Mouse (Mus musculus) 3134 (cell line): ENCODE data around the gene Hhatl.

Source experiments
- DNase-seq: peaks from one replicate; pipeline ENCODE4 v3.0.0-alpha.2; 2011; ENCODE audit warnings: low spot score; ENCODE audit not compliant: insufficient read length; ENCODE audit errors: extremely low read depth

Gene Hhatl

DNA sequence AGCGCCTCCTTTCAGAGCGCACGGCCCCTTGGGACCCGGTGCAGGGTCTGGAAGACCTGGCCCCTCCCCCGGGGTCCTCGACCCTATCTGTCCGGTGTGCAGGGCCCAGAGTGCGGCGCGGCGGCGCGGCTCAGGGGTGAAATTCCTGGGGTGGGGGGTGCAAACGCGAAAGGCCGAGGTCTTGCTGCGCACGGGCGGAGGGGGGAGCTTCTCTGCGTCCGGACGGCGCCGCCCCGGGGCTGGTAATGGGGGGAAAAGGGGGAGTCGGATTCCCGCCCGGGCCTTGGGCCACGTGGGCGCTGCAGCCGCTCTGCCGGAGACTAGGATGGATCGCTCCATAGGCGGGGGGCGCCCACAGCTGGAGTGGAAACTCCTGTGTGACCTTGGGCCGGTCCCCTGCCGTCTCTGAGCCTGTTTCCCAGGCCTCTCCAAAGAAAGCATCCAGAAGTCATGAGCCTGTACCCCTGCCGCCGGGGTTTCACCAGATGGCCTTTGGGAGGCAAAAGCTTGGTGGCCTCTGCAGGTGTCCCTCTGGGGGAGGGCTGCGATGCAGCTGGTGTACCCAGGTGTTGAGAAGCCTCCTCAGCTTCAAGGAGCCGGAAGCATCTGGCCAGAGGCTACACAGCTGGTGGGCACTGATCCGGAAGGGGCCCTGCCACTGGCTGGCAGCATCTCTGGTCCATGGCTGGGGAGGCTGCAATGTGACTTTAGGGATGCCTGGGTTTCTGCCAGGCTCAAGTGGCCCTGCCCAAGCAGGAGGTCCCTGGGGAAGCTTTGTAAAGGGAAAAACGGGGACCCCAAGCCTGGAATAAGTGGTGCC is 31.8 kb downstream of the Hhatl start:
- DNase-seq, result peak; percentile 80

DNA sequence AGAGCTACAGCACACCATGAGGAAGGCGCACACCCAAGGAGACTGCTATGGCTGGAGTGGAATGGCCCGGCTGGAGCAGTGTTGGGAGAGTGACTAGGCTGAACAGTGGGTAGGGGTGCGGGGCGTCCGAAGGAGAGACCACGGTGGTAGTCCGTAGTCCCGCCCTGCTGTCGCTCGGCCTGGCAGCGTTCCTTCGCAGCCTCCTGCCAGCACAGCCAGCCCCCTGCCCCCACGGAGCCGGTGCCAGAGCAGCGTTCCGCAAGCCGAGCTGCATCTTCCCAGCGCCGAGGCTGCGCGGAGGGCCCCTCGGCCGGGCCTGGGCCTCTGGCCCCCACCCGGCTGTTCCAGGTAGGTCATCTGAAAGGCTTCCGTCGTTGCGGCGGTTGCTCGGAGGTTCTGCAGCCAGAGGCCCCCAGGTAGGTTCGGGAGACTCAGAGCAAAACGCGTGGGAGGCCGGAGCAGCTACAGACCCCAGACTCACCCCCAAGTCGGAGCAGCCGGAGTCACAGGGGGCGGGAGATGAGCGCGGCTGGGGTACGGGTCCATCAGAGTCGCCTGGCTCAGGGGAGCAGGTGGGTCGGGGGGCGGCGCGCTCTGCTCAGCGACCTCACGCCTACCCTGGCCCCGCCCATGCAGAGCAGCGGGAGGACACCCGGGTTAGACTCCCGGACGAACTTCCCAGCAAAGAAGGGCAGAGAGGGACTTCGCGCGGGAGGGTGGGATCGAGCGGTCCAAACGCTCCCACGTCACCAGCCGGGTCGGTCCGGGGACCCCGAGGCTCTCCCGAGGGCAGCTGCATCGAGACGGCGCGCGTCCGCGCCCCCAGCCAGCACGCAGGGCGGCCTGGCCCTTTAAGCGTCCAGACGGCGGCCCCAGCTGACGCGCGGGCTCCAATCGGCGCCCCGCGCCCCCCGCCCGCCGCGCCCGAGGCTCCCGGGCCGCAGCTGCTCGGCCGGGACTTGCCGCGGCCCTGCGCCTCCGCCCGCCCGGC is 32.9 kb downstream of the Hhatl start, which contains the start of gene Zfp651:
Gene Zfp651, plus strand, starts transcription at position 240 of the 991 bp plus-strand sequence.
- peak; percentile 78 for DNase-seq

DNA sequence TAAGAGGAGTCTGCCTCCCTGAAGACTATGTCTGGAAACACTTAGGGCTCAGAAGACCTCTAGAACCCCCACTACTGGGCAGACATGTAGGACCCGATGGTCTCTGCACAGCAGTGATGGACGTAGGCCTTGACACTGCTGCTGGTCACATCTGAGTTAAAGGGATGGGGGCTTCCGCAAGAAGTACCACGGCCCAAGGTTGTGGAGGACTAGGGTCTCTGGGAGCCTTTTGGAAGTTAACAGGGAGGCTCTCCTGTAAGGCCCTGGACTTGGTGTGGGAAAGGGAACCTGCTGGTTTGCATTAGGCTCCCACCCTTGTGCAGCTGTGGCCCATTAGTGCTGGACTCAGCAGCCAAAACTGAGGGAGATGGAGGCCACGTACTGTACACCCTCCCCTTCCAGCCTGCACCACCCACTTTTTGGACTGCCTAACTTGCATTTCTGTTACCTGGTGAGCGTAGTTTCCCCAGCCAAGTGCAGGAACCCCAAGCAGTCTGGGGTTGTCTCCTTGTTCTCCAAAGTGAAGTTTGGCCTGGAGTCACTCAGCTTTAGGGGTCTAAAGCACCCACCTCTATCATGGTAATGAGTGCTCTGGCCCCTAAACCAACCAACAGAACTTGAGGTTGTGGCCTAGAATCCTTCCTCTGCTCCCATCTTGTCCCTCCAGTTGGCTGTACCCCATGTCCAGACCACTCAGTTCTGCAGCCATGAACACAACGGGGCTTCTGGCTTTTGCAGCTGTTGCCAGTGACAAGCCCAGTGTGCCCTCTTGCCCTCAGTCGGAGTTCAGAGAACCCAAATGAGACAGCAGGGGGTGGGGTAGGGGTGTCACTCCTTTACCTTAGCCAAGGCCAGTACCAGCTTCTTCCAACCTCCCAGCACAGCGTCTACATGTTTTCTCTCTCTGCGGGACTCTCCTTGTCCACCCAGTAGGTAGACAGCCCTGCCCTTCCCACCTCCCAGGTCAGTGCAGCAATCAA is 34.2 kb downstream of the Hhatl start:
- no peak for DNase-seq

- no peak for DNase-seq
These were observed 34.9 kb downstream of the Hhatl start for GRCm38 (mm10) chr9:121757432-121757831.

GRCm38 (mm10) chr9:121756785-121757184 is 35.5 kb downstream of the Hhatl start:
- no peak for DNase-seq

GRCm38 (mm10) chr9:121754624-121755023 is 37.7 kb downstream of the Hhatl start:
- DNase-seq, result no peak

- DNase-seq, result no peak
These were observed 39.5 kb downstream of the Hhatl start for GRCm38 (mm10) chr9:121752774-121753173.

- no peak for DNase-seq
These were observed 48.3 kb downstream of the Hhatl start for GRCm38 (mm10) chr9:121744051-121744450.

DNA sequence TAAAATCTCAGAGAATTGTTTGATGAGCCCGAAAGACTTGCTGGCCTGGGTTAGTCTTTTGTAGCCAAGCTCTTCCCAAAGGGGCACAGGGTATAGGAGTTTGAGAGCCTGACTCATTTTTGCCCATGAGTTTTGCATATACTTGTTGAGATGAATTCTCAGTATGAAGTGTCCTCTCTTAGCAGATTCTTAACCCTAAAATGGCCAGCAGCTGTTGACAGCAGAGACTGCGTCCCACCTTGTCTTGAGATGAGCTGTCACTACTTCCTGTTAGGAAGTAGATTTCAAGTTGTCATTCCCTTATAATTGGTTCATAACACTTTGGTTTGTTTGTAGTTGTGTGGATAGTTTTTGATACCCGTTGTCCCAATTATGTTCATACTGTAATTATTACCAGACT is 51.1 kb downstream of the Hhatl start:
- no peak for DNase-seq

DNA sequence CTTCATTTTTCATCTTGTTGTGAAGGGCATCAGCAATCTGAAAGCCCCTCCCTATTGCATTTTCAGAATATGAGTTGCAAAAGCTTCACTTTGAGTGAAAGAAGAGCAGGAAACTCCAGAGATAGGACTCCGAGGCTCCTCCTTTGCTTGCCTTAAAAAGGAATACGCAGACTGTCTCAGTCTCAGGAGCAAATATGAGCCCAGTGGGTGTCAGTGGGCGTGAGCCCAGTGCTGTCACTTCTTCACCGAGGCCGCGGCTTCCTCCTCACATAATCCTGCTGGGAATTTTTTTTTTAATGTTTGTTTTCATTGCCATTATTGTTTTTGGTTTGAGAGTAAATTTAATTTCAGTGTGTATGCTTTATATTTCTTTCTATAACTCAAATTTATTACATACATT is 51.8 kb downstream of the Hhatl start:
- no peak for DNase-seq
